Mouse (Mus musculus) myocyte (in vitro differentiated cells): ENCODE data around the gene Slc25a10. TPM values are rescaled to one million over a fixed set of nuclear protein-coding genes. Genes with fewer than 3 reads are reported as not detected.
A peak's percentile ranks its signal among the peaks of the same experiment; 100 is the strongest.

Source experiments
- H3K27me3 ChIP-seq: one replicate; pipeline ENCODE4 v1.6.1; 2011; ENCODE audit not compliant: control insufficient read depth, insufficient read depth, insufficient read length
- H3K36me3 ChIP-seq: one replicate; pipeline ENCODE4 v1.6.1; 2011; ENCODE audit not compliant: control insufficient read depth, insufficient read depth
- H3K4me2 ChIP-seq: one replicate; pipeline ENCODE4 v1.6.1; 2011; ENCODE audit warnings: low read depth, control low read depth
- H3K4me3 ChIP-seq: one replicate; pipeline ENCODE4 v1.5.1; 2011; ENCODE audit warnings: mild to moderate bottlenecking, control low read depth, moderate library complexity
- H3K79me2 ChIP-seq: one replicate; pipeline ENCODE4 v1.6.1; 2011; ENCODE audit not compliant: control insufficient read depth, insufficient read depth
- H3ac ChIP-seq: one replicate; pipeline ENCODE4 v1.6.1; 2011; ENCODE audit not compliant: control insufficient read depth, insufficient read length
- E2F4 ChIP-seq: IDR thresholded peaks from one replicate; pipeline ENCODE4 v1.6.1; 2011; ENCODE audit warnings: mild to moderate bottlenecking, control low read depth, moderate library complexity; ENCODE audit not compliant: insufficient read depth
- MAX ChIP-seq: IDR thresholded peaks from one replicate; pipeline ENCODE4 v1.6.1; 2011; ENCODE audit warnings: low read depth, mild to moderate bottlenecking, control low read depth
- MYOD1 ChIP-seq, 3 experiments: IDR thresholded peaks; one replicate each; pipeline ENCODE4 v1.6.1; 2011; ENCODE audit warnings: control low read depth in 2 of 3, low read depth in 2 of 3, mild to moderate bottlenecking in 2 of 3, moderate library complexity in 1 of 3; ENCODE audit not compliant: insufficient read length in 2 of 3, control insufficient read depth in 1 of 3
- MYOG ChIP-seq, 3 experiments: IDR thresholded peaks; one replicate each; pipeline ENCODE4 v1.6.1; 2011; ENCODE audit warnings: control low read depth in 2 of 3, low read depth in 2 of 3, mild to moderate bottlenecking in 2 of 3; ENCODE audit not compliant: insufficient read length in 2 of 3, control insufficient read depth in 1 of 3, insufficient read depth in 1 of 3
- POLR2AphosphoS2 ChIP-seq: IDR thresholded peaks from one replicate; pipeline ENCODE4 v1.6.1; 2011; ENCODE audit warnings: low read depth, control low read depth; ENCODE audit not compliant: insufficient read length
- REST ChIP-seq: IDR thresholded peaks from one replicate; pipeline ENCODE4 v1.6.1; 2011; ENCODE audit warnings: mild to moderate bottlenecking, control low read depth, moderate library complexity; ENCODE audit not compliant: insufficient read depth, insufficient read length
- USF1 ChIP-seq: IDR thresholded peaks from one replicate; pipeline ENCODE4 v1.6.1; 2011; ENCODE audit warnings: low read depth, mild to moderate bottlenecking, control low read depth, moderate library complexity
- polyA plus RNA-seq: library from polyadenylated mRNA; unstranded; fragments of >200 nt; fragmentation: generic; extraction: Trizol; gene quantifications from one replicate; pipeline ENCODE4 v1.2.1, GENCODE M21; 2012; ENCODE audit warnings: missing spikeins

The Slc25a10 gene
- polyA plus RNA-seq, 1 experiment = 43.8 TPM

DNA sequence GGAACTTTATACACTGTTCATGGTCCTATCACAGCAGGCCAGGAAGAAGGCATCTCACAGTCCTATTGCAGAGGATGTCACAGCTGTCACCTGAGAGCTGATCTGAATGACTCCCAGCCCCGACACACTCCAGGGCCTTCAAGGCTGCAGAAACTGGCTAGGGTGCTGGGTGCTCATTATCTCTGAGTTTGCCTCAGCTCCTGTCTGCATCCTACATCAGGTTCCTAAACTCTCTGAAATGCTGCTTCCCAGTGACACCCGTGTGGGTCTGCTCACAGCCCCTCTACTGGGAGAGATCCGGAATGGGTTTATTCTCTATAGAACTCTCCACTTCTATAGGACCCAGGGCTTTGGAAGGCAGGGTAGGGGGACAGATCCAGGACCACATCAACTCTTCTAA is 56.6 kb downstream of the Slc25a10 start:
- Histone ChIP-seq H3K79me2 (peaks cover 33% of the 10 kb centered on the region), H3K27me3 (no peaks in the 10 kb centered on the region), H3ac (peak overlapping the region; percentile 63), H3K36me3 (peaks cover 5% of the 10 kb centered on the region), H3K4me2 (peak overlapping the region; percentile 77), H3K4me3 (peak overlapping the region; percentile 75)
- no peak for TF ChIP-seq E2F4
- TF ChIP-seq MYOD1 (IDR thresholded peaks at IDR 0.05; ENCODE audit: control insufficient read depth in 1 of 3, insufficient read length in 2 of 3, low read depth in 2 of 3) = no peak
- TF ChIP-seq REST = no peak
- TF ChIP-seq POLR2AphosphoS2 = peak; percentile 22

GRCm38 (mm10) chr11:120548786-120549167 is 57.1 kb downstream of the Slc25a10 start:
- Histone ChIP-seq H3K79me2 (peaks cover 33% of the 10 kb centered on the region), H3K36me3 (peaks cover 5% of the 10 kb centered on the region), H3ac (peak overlapping the region; percentile 63), H3K4me3 (peak overlapping the region; percentile 75), H3K27me3 (no peaks in the 10 kb centered on the region), H3K4me2 (peak overlapping the region; percentile 77)
- TF ChIP-seq MAX = no peak
- TF ChIP-seq MYOG (IDR thresholded peaks at IDR 0.05; ENCODE audit: control insufficient read depth in 1 of 3, insufficient read depth in 1 of 3, insufficient read length in 2 of 3, low read depth in 2 of 3) = peak in 1 of 3 experiments; percentile 20
- no peak for TF ChIP-seq MYOD1 (IDR thresholded peaks at IDR 0.05; ENCODE audit: control insufficient read depth in 1 of 3, insufficient read length in 2 of 3, low read depth in 2 of 3)
- no peak for TF ChIP-seq USF1
- TF ChIP-seq E2F4 = no peak

Other genes starting within 250 kb of the Slc25a10 start
- 2,358 TPM for gene Actg1, start 143.3 kb upstream of the Slc25a10 start, polyA plus RNA-seq
- gene Fscn2, start 130.3 kb upstream of the Slc25a10 start, polyA plus RNA-seq = 1.1 TPM
- gene Faap100, start 113.1 kb upstream of the Slc25a10 start, polyA plus RNA-seq = 12.3 TPM
- gene Nploc4, start 54.1 kb upstream of the Slc25a10 start, polyA plus RNA-seq = 61.8 TPM
- not detected for gene Tspan10, start 49.2 kb upstream of the Slc25a10 start, polyA plus RNA-seq
- 0.18 TPM for gene Pde6g, start 38.3 kb upstream of the Slc25a10 start, polyA plus RNA-seq
- 17.4 TPM for gene Oxld1, start 33.8 kb upstream of the Slc25a10 start, polyA plus RNA-seq
- gene Ccdc137, start 33.7 kb upstream of the Slc25a10 start, polyA plus RNA-seq = 11.4 TPM
- gene Arl16, start 24.2 kb upstream of the Slc25a10 start, polyA plus RNA-seq = 15.6 TPM
- 218 TPM for gene Mrpl12, start 7.2 kb upstream of the Slc25a10 start, polyA plus RNA-seq
- gene Gcgr, start 38.9 kb downstream of the Slc25a10 start, polyA plus RNA-seq = 0.05 TPM
- gene Mcrip1, start 57.9 kb downstream of the Slc25a10 start, polyA plus RNA-seq = 237 TPM
- gene Ppp1r27, start 59.3 kb downstream of the Slc25a10 start, polyA plus RNA-seq = 1.0 TPM
- gene P4hb, start 81.4 kb downstream of the Slc25a10 start, polyA plus RNA-seq = 444 TPM
- 837 TPM for gene Arhgdia, start 89.8 kb downstream of the Slc25a10 start, polyA plus RNA-seq
- 113 TPM for gene Alyref, start 106.5 kb downstream of the Slc25a10 start, polyA plus RNA-seq
- 184 TPM for gene Anapc11, start 106.6 kb downstream of the Slc25a10 start, polyA plus RNA-seq
- gene Npb, start 116.6 kb downstream of the Slc25a10 start, polyA plus RNA-seq = 0.32 TPM
- 117 TPM for gene Pcyt2, start 126.1 kb downstream of the Slc25a10 start, polyA plus RNA-seq
- 29.9 TPM for gene Sirt7, start 133.4 kb downstream of the Slc25a10 start, polyA plus RNA-seq
- 43.1 TPM for gene Mafg, start 141.8 kb downstream of the Slc25a10 start, polyA plus RNA-seq
- 56.9 TPM for gene Pycr1, start 151.9 kb downstream of the Slc25a10 start, polyA plus RNA-seq
- 4.6 TPM for gene Myadml2, start 156.3 kb downstream of the Slc25a10 start, polyA plus RNA-seq
- 0.19 TPM for gene Notum, start 169.3 kb downstream of the Slc25a10 start, polyA plus RNA-seq
- 65.9 TPM for gene Aspscr1, start 181.1 kb downstream of the Slc25a10 start, polyA plus RNA-seq
- 42.5 TPM for gene Cenpx, start 221.9 kb downstream of the Slc25a10 start, polyA plus RNA-seq
- 10.6 TPM for gene Lrrc45, start 222.1 kb downstream of the Slc25a10 start, polyA plus RNA-seq
- gene Rac3, start 229.6 kb downstream of the Slc25a10 start, polyA plus RNA-seq = 1.9 TPM
- gene Dcxr, start 235.4 kb downstream of the Slc25a10 start, polyA plus RNA-seq = 21.2 TPM
- gene Cbr2, start 240.3 kb downstream of the Slc25a10 start, polyA plus RNA-seq = 183 TPM